Mouse (Mus musculus): ENCODE results near the gene Mefv. TPM values are rescaled to one million over a fixed set of nuclear protein-coding genes. Genes with fewer than 3 reads are reported as not detected.

The Mefv gene
- total RNA-seq, 1 experiment, result not detected

- no peak for DNase-seq (ENCODE audit: low read depth, low spot score)
- H3K27ac ChIP-seq (ENCODE audit: insufficient read depth, low read depth, low read length, poor library complexity, severe bottlenecking), result no peak overlapping the region
- no peaks in the 10 kb centered on the region for H3K4me1 ChIP-seq (ENCODE audit: control insufficient read depth in 2 of 2, insufficient read depth in 2 of 2, low read length in 2 of 2, poor library complexity in 1 of 2)
- TF ChIP-seq ZC3H11A (IDR thresholded peaks at IDR 0.05; ENCODE audit: borderline replicate concordance, low read depth, low read length), result no peak
- TF ChIP-seq CHD2 (IDR thresholded peaks at IDR 0.05; ENCODE audit: low read depth, low read length), result no peak
- no peak for TF ChIP-seq HCFC1 (IDR thresholded peaks at IDR 0.05; ENCODE audit: borderline replicate concordance, insufficient read depth, low read length)
- TF ChIP-seq ZNF384 (IDR thresholded peaks at IDR 0.05; ENCODE audit: low read depth, low read length), result no peak
- no peak overlapping the region for H3K9ac ChIP-seq (ENCODE audit: insufficient read depth, low read depth, low read length, poor library complexity, severe bottlenecking)
- no peak overlapping the region for H3K4me3 ChIP-seq (ENCODE audit: insufficient read depth in 1 of 2, low read depth in 1 of 2, low read length in 2 of 2, poor library complexity in 1 of 2, severe bottlenecking in 1 of 2)
- H3K36me3 ChIP-seq (ENCODE audit: control insufficient read depth, insufficient read depth, low read length, poor library complexity, severe bottlenecking), result no peaks in the 10 kb centered on the region
- no peaks in the 10 kb centered on the region for H3K9me3 ChIP-seq (ENCODE audit: control insufficient read depth, insufficient read depth, low read depth, low read length)
- in situ Hi-C loops (cut with MboI; ENCODE audit: low sequenced_read_pairs in 2 of 2, unreplicated experiment in 2 of 2), result no loop called here
Observed at GRCm38 (mm10) chr16:3727980-3728720, 10.3 kb upstream of the Mefv start.

GRCm38 (mm10) chr16:3723231-3723630, 5.3 kb upstream of the Mefv start:
- in situ Hi-C loops (cut with MboI; ENCODE audit: low sequenced_read_pairs in 2 of 2, unreplicated experiment in 2 of 2), result no loop called here
- Histone ChIP-seq H3K4me3 (ENCODE audit: insufficient read depth in 1 of 2, low read depth in 1 of 2, low read length in 2 of 2, poor library complexity in 1 of 2, severe bottlenecking in 1 of 2) (no peak overlapping the region), H3K9ac (ENCODE audit: insufficient read depth, low read depth, low read length, poor library complexity, severe bottlenecking) (no peak overlapping the region), H3K36me3 (ENCODE audit: control insufficient read depth, insufficient read depth, low read length, poor library complexity, severe bottlenecking) (no peaks in the 10 kb centered on the region), H3K9me3 (ENCODE audit: control insufficient read depth, insufficient read depth, low read depth, low read length) (no peaks in the 10 kb centered on the region), H3K4me1 (ENCODE audit: control insufficient read depth in 2 of 2, insufficient read depth in 2 of 2, low read length in 2 of 2, poor library complexity in 1 of 2) (no peaks in the 10 kb centered on the region), H3K27ac (ENCODE audit: insufficient read depth, low read depth, low read length, poor library complexity, severe bottlenecking) (no peak overlapping the region)
- TF ChIP-seq HCFC1 (IDR thresholded peaks at IDR 0.05; ENCODE audit: borderline replicate concordance, insufficient read depth, low read length) (no peak), MAFK (IDR thresholded peaks at IDR 0.05; ENCODE audit: insufficient read depth, low read depth, low read length) (no peak), ZNF384 (IDR thresholded peaks at IDR 0.05; ENCODE audit: low read depth, low read length) (no peak), CHD2 (IDR thresholded peaks at IDR 0.05; ENCODE audit: low read depth, low read length) (no peak), ZC3H11A (IDR thresholded peaks at IDR 0.05; ENCODE audit: borderline replicate concordance, low read depth, low read length) (no peak)
- DNase-seq (ENCODE audit: low read depth, low spot score), result no peak

GRCm38 (mm10) chr16:3714731-3715130, 3.2 kb downstream of the Mefv start:
- Histone ChIP-seq H3K4me3 (ENCODE audit: insufficient read depth in 1 of 2, low read depth in 1 of 2, low read length in 2 of 2, poor library complexity in 1 of 2, severe bottlenecking in 1 of 2) (no peak overlapping the region), H3K4me1 (ENCODE audit: control insufficient read depth in 2 of 2, insufficient read depth in 2 of 2, low read length in 2 of 2, poor library complexity in 1 of 2) (no peaks in the 10 kb centered on the region), H3K9me3 (ENCODE audit: control insufficient read depth, insufficient read depth, low read depth, low read length) (no peaks in the 10 kb centered on the region), H3K9ac (ENCODE audit: insufficient read depth, low read depth, low read length, poor library complexity, severe bottlenecking) (no peak overlapping the region), H3K36me3 (ENCODE audit: control insufficient read depth, insufficient read depth, low read length, poor library complexity, severe bottlenecking) (no peaks in the 10 kb centered on the region), H3K27ac (ENCODE audit: insufficient read depth, low read depth, low read length, poor library complexity, severe bottlenecking) (no peak overlapping the region)
- in situ Hi-C loops (cut with MboI; ENCODE audit: low sequenced_read_pairs in 2 of 2, unreplicated experiment in 2 of 2), result no loop called here
- DNase-seq (ENCODE audit: low read depth, low spot score), result no peak
- TF ChIP-seq HCFC1 (IDR thresholded peaks at IDR 0.05; ENCODE audit: borderline replicate concordance, insufficient read depth, low read length) (no peak), ZNF384 (IDR thresholded peaks at IDR 0.05; ENCODE audit: low read depth, low read length) (no peak), CHD2 (IDR thresholded peaks at IDR 0.05; ENCODE audit: low read depth, low read length) (no peak), ZC3H11A (IDR thresholded peaks at IDR 0.05; ENCODE audit: borderline replicate concordance, low read depth, low read length) (no peak), MAFK (IDR thresholded peaks at IDR 0.05; ENCODE audit: insufficient read depth, low read depth, low read length) (no peak)

GRCm38 (mm10) chr16:3706680-3707079, 11.2 kb downstream of the Mefv start:
- no peaks in the 10 kb centered on the region for H3K9me3 ChIP-seq (ENCODE audit: control insufficient read depth, insufficient read depth, low read depth, low read length)
- no peak for DNase-seq (ENCODE audit: low read depth, low spot score)
- H3K4me1 ChIP-seq (ENCODE audit: control insufficient read depth in 2 of 2, insufficient read depth in 2 of 2, low read length in 2 of 2, poor library complexity in 1 of 2), result no peaks in the 10 kb centered on the region
- H3K4me3 ChIP-seq (ENCODE audit: insufficient read depth in 1 of 2, low read depth in 1 of 2, low read length in 2 of 2, poor library complexity in 1 of 2, severe bottlenecking in 1 of 2), result no peak overlapping the region
- TF ChIP-seq MAFK (IDR thresholded peaks at IDR 0.05; ENCODE audit: insufficient read depth, low read depth, low read length), result no peak
- TF ChIP-seq ZNF384 (IDR thresholded peaks at IDR 0.05; ENCODE audit: low read depth, low read length), result no peak
- TF ChIP-seq ZC3H11A (IDR thresholded peaks at IDR 0.05; ENCODE audit: borderline replicate concordance, low read depth, low read length), result no peak
- TF ChIP-seq CHD2 (IDR thresholded peaks at IDR 0.05; ENCODE audit: low read depth, low read length), result no peak
- no peak for TF ChIP-seq HCFC1 (IDR thresholded peaks at IDR 0.05; ENCODE audit: borderline replicate concordance, insufficient read depth, low read length)
- H3K36me3 ChIP-seq (ENCODE audit: control insufficient read depth, insufficient read depth, low read length, poor library complexity, severe bottlenecking), result no peaks in the 10 kb centered on the region
- no peak overlapping the region for H3K27ac ChIP-seq (ENCODE audit: insufficient read depth, low read depth, low read length, poor library complexity, severe bottlenecking)
- H3K9ac ChIP-seq (ENCODE audit: insufficient read depth, low read depth, low read length, poor library complexity, severe bottlenecking), result no peak overlapping the region
- in situ Hi-C loops (cut with MboI; ENCODE audit: low sequenced_read_pairs in 2 of 2, unreplicated experiment in 2 of 2), result no loop called here

All from ES-E14 (cell line).